Mouse (Mus musculus) adrenal gland, postnatal 4 days (tissue): ENCODE measurements around the gene Son. TPM values are rescaled to one million over a fixed set of nuclear protein-coding genes. Genes with fewer than 3 reads are reported as not detected.

Experiments
- DNase-seq, 2 experiments: peaks; one replicate each; pipeline ENCODE4 v3.0.0; 2021 to 2022; ENCODE audit warnings: low spot score in 2 of 2, mixed read lengths in 2 of 2
- long read RNA-seq, 2 experiments: library from polyadenylated mRNA; stranded (forward); transcript quantifications; one replicate each; pipeline ENCODE4 v2.0.0; 2021
- total RNA-seq, 2 experiments: library from RNA; stranded (reverse); gene quantifications; 2 replicates each; pipeline ENCODE4 v1.2.3; 2021

Son gene
- 100 to 1,000 TPM; 265 to 299 TPM for total RNA-seq
- long read RNA-seq, experiment 1, partial matches to known transcripts: 132 of 139 reads
- long read RNA-seq, experiment 1, other reads (novel, unspliced or antisense): 7 of 139 reads
- long read RNA-seq, experiment 2, partial matches to known transcripts: 132 of 144 reads
- long read RNA-seq, experiment 2, other reads (novel, unspliced or antisense): 10 of 144 reads

DNA sequence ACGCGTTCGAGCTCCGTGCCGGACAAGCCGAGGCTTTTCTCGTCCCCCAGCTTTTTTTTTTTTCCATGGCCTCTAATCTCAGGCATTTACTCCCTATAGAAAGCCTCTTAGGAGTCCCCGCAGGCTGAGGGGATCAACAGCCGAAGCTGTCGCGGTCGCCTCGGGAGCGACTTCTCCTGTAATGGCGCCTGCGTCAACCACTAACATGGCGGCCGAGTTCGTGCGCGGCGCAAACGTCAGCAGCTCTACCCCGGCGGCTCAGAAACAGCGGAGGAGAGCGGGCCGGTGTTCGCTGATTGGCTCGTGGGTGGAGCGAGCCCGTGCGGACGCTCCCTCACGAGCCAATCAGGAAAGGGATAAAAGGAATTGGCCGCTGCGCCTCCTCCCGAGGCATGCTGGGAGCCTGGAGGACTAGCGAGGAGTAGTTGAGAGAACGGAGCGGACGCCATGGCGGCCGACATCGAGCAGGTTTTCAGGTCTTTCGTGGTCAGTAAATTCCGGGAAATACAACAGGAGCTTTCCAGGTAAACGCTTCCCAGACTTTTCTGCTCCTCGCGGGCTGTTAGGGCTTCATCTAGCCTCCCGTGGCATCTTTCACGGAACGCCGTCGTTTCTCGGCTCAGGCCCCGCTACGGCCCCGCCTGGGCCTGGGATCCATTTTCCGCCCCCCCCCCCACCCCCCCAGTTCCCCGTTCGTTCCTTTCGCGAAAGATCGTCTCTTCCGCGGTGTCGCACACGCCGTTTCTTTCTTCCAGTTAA, at the start of gene Son:
Son (plus strand) TSS at position 46 of the 759 bp plus-strand sequence.
- DNase-seq: peak; percentile 81 to 88

- DNase-seq: peak; percentile 95 to 98
These were observed 49.7 kb upstream of the Son start, which contains the start of gene Tmem50b for GRCm38 (mm10) chr16:91597672-91598010. TSS of gene Tmem50b (minus strand) at chr16:91597800.

GRCm38 (mm10) chr16:91599242-91599641, 48.1 kb upstream of the Son start:
- DNase-seq: no peak

DNA sequence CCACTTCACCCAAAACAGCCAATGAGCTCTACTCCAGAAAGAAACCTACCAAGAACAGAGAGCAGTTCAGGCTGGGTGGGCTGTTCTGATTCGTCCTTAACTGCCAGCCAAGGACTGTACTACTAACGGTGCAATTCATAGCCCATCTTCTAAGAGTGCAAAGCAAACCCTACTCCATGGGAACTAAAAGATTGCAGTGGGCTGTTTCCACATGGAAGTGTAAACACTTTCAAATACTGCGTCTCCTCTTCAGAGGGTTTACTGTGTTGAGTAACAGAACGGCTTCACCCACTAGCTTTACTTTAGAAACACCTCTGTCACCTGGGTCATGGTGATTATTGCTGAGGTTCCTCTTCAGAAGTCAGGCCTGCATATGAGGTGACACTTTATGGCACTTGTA, 46.2 kb upstream of the Son start:
- DNase-seq: no peak

- DNase-seq: no peak
These were observed 45.6 kb upstream of the Son start for GRCm38 (mm10) chr16:91601693-91602092.

GRCm38 (mm10) chr16:91605156-91605555, 42.1 kb upstream of the Son start:
- no peak for DNase-seq

DNA sequence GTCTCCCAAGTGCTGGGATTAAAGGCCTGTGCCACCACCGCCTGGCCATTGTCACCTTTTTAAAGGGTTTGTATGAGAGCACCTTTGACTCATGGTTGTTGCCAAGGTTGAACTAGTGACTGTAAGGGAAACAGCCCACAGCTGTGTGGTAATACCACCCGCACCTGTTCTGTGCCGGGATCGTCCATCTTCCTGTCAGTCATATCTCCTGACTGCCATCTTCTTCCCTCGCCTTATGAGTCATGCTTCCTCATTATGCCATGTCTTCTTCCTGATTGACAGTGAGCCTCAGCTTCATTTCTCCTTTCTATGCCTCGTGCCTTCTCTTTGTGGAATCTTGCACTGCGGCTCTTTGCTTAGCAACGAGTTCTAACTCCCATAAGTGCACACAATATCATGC, 40.3 kb upstream of the Son start:
- no peak for DNase-seq

DNA sequence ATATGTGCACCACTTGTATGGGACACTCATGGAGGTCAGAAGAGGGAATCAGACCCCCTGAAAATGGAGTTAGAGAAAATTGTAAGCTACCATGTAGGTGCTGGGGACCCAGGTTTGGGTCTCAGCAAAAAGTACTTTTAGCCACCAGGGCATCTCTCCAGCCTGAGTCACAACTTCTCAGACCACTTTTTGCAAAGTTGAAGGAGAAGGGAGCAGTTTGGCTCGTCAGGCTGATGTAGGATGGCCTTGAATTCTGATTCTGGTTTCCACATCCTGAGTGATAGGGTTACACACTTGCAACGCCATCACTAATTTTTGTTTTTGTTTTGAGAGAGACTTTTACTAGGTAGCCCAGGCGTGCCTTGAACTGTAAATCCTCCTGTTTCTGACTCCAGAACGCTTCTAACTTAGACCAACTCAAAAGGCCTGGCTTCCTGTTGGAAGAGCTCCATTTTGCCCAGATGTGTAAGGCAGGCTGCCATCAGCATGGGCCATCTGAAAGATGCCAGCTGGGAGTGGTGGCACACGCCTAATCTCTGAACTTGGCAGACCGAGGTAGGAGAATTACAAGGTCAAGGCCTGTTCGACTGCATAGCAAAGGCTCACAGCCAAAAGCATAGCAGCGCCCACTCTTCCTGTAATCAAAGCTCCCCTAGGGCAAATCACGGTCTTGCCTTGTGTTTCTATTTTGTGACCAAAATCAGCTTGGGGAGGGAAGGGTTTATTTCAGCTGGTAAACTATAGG, 37.6 kb upstream of the Son start:
- DNase-seq: no peak

GRCm38 (mm10) chr16:91611248-91611647, 36.1 kb upstream of the Son start:
- DNase-seq: no peak

- no peak for DNase-seq
These were observed 34.8 kb upstream of the Son start for GRCm38 (mm10) chr16:91612525-91612924.

- no peak for DNase-seq
These were observed 32.8 kb upstream of the Son start for GRCm38 (mm10) chr16:91614552-91614951.

DNA sequence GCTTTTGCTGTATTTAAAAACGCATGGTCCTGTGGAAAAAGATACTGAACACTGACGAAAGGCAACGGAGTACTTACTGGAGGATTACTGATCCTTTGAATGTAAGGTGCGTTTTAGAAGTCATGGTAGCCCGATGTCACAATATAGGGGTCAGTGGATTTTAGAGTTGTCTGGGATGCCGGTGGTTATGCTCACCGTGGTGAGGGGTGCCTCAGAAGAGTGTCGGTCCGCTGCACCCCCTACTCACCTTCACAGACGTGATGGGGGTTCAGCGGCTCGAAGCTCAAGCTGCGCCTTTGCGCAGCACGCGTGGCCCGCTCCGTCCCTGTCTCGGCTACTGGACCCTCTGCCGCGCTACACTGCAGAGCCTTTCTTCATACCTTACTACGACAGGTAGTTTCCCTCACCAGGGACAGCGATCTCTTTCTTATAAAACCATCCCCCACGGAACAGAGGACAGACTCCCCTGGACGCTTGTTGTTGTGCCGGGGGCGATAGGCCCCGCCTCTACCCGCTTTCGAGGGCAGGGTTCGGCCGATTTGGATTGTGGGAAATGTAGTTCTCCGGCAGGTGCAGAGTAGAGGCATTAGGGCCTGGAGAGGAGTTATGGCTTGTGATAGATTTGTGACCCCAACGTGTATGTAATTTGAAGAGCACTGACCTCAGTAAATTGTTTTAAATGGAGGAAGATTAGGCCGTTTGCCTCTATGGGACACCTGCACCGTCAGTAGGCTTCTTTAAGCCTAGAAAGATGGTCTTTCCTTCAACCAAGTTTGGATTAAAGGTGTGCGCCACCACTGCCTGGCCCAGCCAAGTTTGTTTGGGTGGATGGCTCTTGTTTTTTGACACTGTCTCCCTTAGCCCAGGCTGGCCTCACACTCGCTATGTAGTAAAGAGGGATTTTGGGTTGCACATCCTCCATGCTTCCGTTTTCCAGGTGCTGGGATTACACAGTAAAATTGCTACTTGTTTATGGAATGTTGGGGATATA, 28.5 kb upstream of the Son start, which contains the start of gene Dnajc28:
Dnajc28 (minus strand) TSS at position 516 of the 991 bp plus-strand sequence.
- peak in 1 of 2 experiments; percentile 46 for DNase-seq

DNA sequence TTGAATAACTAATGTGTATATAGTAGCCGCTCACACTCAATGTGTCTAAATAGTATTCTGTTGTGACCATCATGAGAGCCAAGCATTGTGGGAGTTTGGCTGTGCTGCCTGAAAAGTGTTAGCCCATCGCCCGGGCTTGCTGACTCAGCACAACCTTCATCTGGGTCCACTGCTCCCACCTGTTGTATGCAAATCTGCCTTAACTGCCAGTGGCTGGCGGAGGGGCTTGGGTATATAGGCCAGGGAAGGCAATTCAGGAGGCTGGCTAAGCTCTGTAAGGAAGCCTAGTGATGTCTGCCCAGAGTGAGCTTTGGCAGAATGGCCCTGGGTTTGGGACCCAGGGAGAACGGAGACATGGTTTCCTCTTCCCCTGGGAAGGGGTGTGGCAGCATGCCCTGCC, 27.1 kb upstream of the Son start:
- no peak for DNase-seq

DNA sequence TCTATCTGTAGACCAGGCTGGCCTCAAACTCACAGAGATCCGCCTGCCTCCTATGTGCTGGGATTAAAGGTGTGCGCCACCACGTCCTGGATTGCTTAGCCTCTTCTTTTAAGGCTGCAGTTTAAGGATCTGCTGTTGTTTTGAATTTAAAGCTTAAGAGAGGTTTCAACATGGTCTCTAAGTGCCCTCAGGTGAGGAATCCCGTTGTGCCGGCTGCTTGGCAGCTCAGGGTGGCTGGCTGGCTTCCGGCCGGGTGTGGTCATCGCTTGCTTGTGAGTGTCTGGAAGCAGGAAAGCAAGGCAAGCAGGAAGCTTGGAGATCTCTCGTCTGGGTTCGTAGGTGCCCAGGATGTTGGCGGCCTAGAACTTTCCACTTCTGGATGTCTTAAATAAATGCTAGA, 26.3 kb upstream of the Son start:
- no peak for DNase-seq

DNA sequence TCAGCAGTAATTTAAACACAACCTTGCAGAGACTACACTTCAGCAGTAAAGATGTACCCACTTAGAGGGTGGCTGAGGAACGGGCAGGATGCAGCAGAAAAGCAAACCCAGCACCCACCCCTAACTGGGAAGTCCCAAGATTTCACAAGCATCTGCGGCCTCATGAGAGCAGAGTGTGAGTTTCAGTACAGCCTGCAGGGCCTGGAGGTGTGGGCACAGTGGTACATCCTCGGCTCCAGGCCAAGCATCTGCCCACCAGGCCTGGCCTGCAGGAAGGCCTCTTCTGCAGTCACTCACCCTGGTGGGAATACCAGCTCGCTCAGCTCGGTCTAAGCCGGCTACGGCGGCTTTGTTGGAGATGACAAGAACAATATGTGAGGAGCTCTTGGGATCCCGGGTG, 24.2 kb upstream of the Son start:
- no peak for DNase-seq

- DNase-seq: no peak
These were observed 19.5 kb upstream of the Son start for GRCm38 (mm10) chr16:91627831-91628230.

- DNase-seq: no peak
These were observed 18.6 kb upstream of the Son start for GRCm38 (mm10) chr16:91628673-91629072.

DNA sequence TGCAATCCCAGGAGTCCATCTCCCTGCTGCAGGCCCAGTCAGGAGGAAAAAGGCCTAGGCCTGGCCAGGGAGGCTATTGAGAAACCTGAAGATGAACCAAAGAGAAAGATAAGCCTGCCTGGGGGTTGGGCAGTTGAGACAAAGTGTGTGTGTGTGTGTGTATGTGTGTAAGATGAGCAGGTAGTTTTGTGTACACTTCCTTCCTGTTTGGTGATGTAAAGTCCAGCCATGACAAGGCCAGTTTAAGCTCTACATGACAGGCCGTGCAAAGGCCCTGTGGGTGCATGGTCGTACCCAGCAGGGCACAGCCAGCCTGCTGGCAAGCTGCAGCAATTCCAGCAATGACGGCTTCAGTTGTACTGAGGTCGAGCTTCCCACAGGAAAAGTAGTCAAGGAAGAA, 17.6 kb upstream of the Son start:
- DNase-seq: no peak

GRCm38 (mm10) chr16:91630584-91630983, 16.7 kb upstream of the Son start:
- DNase-seq: no peak

DNA sequence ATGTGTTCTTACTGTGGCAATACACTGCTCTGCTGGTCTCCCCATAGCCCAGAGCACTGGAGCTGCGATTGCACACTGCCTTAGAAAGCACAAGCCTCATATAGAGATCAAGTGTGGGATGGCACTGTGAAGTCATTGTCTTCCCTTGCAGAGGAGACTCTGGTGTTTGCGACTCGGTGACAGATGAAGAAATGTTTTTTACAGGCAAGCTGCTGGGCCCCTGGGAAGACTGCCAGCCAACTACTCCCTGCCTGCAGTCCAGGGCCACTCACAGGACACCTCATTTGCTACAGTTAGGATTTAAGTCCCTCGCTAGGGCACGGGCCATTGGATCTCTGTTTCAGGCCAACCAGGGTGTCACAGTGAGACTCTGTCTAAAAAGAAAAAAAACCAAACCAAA, 14.9 kb upstream of the Son start:
- DNase-seq: peak in 1 of 2 experiments; percentile 24

- DNase-seq: no peak
These were observed 14.4 kb upstream of the Son start for GRCm38 (mm10) chr16:91632940-91633339.
